Mouse (Mus musculus) adrenal gland, postnatal 4 days (tissue): ENCODE data around the gene Rnf149. TPM values are rescaled to one million over a fixed set of nuclear protein-coding genes. Genes with fewer than 3 reads are reported as not detected.

Experiments used
- DNase-seq, 2 experiments: peaks; one replicate each; pipeline ENCODE4 v3.0.0; 2021 to 2022; ENCODE audit warnings: low spot score in 2 of 2, mixed read lengths in 2 of 2
- total RNA-seq, 2 experiments: library from RNA; stranded (reverse); gene quantifications; 2 replicates each; pipeline ENCODE4 v1.2.3; 2021

The Rnf149 gene
- total RNA-seq, 2 experiments from 2014 or later, result 49.6 to 57.4 TPM

GRCm38 (mm10) chr1:39576431-39577243, 568 bp downstream of the Rnf149 start:
- peak; percentile 43 to 52 for DNase-seq

- DNase-seq, result no peak
Measured at GRCm38 (mm10) chr1:39575778-39576375, 1.3 kb downstream of the Rnf149 start.

- DNase-seq, result no peak
Measured at GRCm38 (mm10) chr1:39573890-39574289, 3.3 kb downstream of the Rnf149 start.

GRCm38 (mm10) chr1:39571653-39572052, 5.6 kb downstream of the Rnf149 start:
- no peak for DNase-seq

- no peak for DNase-seq
Measured at GRCm38 (mm10) chr1:39568079-39568478, 9.1 kb downstream of the Rnf149 start.

GRCm38 (mm10) chr1:39564603-39565002, 12.6 kb downstream of the Rnf149 start:
- DNase-seq, result no peak

GRCm38 (mm10) chr1:39563161-39563560, 14.0 kb downstream of the Rnf149 start:
- DNase-seq, result no peak

GRCm38 (mm10) chr1:39561920-39562319, 15.3 kb downstream of the Rnf149 start:
- no peak for DNase-seq

GRCm38 (mm10) chr1:39559009-39559408, 18.2 kb downstream of the Rnf149 start:
- DNase-seq, result no peak

- no peak for DNase-seq
Measured at GRCm38 (mm10) chr1:39555556-39556415, 21.4 kb downstream of the Rnf149 start.

GRCm38 (mm10) chr1:39549831-39550230, 27.4 kb downstream of the Rnf149 start:
- no peak for DNase-seq

GRCm38 (mm10) chr1:39547238-39547637, 30.0 kb downstream of the Rnf149 start:
- DNase-seq, result no peak

- no peak for DNase-seq
Measured at GRCm38 (mm10) chr1:39546160-39546866, 30.9 kb downstream of the Rnf149 start.

GRCm38 (mm10) chr1:39545589-39545988, 31.6 kb downstream of the Rnf149 start:
- DNase-seq, result no peak

GRCm38 (mm10) chr1:39540592-39540991, 36.6 kb downstream of the Rnf149 start:
- no peak for DNase-seq

GRCm38 (mm10) chr1:39537631-39538380, 39.4 kb downstream of the Rnf149 start:
- no peak for DNase-seq

GRCm38 (mm10) chr1:39536701-39537100, 40.5 kb downstream of the Rnf149 start:
- no peak for DNase-seq

- DNase-seq, result peak; percentile 94 to 97
Measured at GRCm38 (mm10) chr1:39535515-39536311, 41.5 kb downstream of the Rnf149 start.

GRCm38 (mm10) chr1:39534831-39535230, 42.4 kb downstream of the Rnf149 start, which contains the start of gene Cnot11:
TSS of gene Cnot11 (plus strand) at chr1:39534992.
- no peak for DNase-seq
